Mouse (Mus musculus): ENCODE data around the gene Tril.

Tril gene

GRCm38 (mm10) chr6:53806591-53807023 is 14.0 kb downstream of the Tril start:
- DNase-seq (ENCODE audit: extremely low spot score, low read depth, low spot score) = no peak

GRCm38 (mm10) chr6:53806021-53806420 is 14.6 kb downstream of the Tril start:
- DNase-seq (ENCODE audit: extremely low spot score, low read depth, low spot score) = no peak

GRCm38 (mm10) chr6:53804145-53804544 is 16.5 kb downstream of the Tril start:
- DNase-seq (ENCODE audit: extremely low spot score, low read depth, low spot score) = no peak

- DNase-seq (ENCODE audit: extremely low spot score, low read depth, low spot score) = no peak
Observed at GRCm38 (mm10) chr6:53803551-53803950, 17.1 kb downstream of the Tril start.

- DNase-seq (ENCODE audit: extremely low spot score, low read depth, low spot score) = no peak
Observed at GRCm38 (mm10) chr6:53801893-53802286, 18.7 kb downstream of the Tril start.

- no peak for DNase-seq (ENCODE audit: extremely low spot score, low read depth, low spot score)
Observed at GRCm38 (mm10) chr6:53801269-53801892, 19.2 kb downstream of the Tril start.

GRCm38 (mm10) chr6:53798865-53799264 is 21.8 kb downstream of the Tril start:
- no peak for DNase-seq (ENCODE audit: extremely low spot score, low read depth, low spot score)

GRCm38 (mm10) chr6:53796835-53797234 is 23.8 kb downstream of the Tril start:
- no peak for DNase-seq (ENCODE audit: extremely low spot score, low read depth, low spot score)

- DNase-seq (ENCODE audit: extremely low spot score, low read depth, low spot score) = no peak
Observed at GRCm38 (mm10) chr6:53795788-53796187, 24.8 kb downstream of the Tril start.

- DNase-seq (ENCODE audit: extremely low spot score, low read depth, low spot score) = no peak
Observed at GRCm38 (mm10) chr6:53795078-53795477, 25.6 kb downstream of the Tril start.

GRCm38 (mm10) chr6:53794323-53794971 is 26.2 kb downstream of the Tril start:
- no peak for DNase-seq (ENCODE audit: extremely low spot score, low read depth, low spot score)

GRCm38 (mm10) chr6:53782880-53783539 is 37.6 kb downstream of the Tril start:
- DNase-seq (ENCODE audit: extremely low spot score, low read depth, low spot score) = no peak

GRCm38 (mm10) chr6:53782273-53782672 is 38.4 kb downstream of the Tril start:
- no peak for DNase-seq (ENCODE audit: extremely low spot score, low read depth, low spot score)

GRCm38 (mm10) chr6:53781171-53781570 is 39.5 kb downstream of the Tril start:
- DNase-seq (ENCODE audit: extremely low spot score, low read depth, low spot score) = no peak

- DNase-seq (ENCODE audit: extremely low spot score, low read depth, low spot score) = no peak
Observed at GRCm38 (mm10) chr6:53780008-53780407, 40.6 kb downstream of the Tril start.

GRCm38 (mm10) chr6:53779526-53779925 is 41.1 kb downstream of the Tril start:
- no peak for DNase-seq (ENCODE audit: extremely low spot score, low read depth, low spot score)

- no peak for DNase-seq (ENCODE audit: extremely low spot score, low read depth, low spot score)
Observed at GRCm38 (mm10) chr6:53778424-53778955, 42.1 kb downstream of the Tril start.

- no peak for DNase-seq (ENCODE audit: extremely low spot score, low read depth, low spot score)
Observed at GRCm38 (mm10) chr6:53768275-53768674, 52.4 kb downstream of the Tril start.

GRCm38 (mm10) chr6:53766243-53766915 is 54.3 kb downstream of the Tril start:
- DNase-seq (ENCODE audit: extremely low spot score, low read depth, low spot score) = no peak

GRCm38 (mm10) chr6:53765731-53766130 is 54.9 kb downstream of the Tril start:
- DNase-seq (ENCODE audit: extremely low spot score, low read depth, low spot score) = no peak
